In the genomic region with DNA sequence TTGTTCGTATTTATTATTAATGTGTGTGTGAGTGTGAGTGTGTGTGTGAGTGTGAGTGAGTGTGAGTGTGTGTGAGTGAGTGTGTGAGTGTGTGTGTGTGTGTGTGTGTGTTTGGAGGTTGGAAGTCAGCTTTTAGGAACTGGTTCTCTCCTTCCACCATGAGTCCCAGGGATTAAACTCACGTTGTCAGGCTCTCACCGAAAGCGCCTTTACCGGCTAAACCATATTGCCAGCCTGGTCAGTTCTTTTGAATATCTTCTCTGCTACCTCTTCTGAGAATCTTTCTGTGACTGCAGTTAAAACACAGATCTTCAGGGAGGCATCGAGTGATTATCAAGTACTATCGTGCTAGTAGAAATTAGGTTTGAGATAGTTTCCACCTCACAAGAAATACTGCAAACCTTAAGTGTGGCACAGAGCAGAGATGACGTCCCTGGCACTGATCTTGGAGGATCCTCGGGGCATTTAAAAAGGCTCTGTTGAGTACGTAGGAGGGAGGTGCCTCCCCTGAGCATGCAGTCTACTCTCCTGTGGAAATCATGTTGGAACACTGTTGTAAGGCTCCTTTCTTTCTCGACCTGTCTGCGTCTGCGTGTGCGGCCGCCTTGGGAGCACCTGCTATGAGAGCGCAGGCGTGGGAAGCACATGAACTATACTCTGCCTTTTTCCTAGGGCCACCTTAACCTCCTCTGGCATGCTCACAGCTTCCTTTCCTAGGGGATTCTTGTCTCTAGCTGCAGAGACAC, we compare ENCODE assay signal across 15 mouse cellular contexts. TPM values are rescaled to one million over a fixed set of nuclear protein-coding genes. Genes with fewer than 3 reads are reported as not detected.
DNase-seq lines count a peak whose midpoint lies in the region; ATAC-seq and TF ChIP-seq lines count a peak whose summit lies in the region.
"Had no signal": no experiment of that assay in that cellular context is flagged by ENCODE, and none has a peak within 500 bp of the region (broad histone marks: within the 10 kb centered on the region; RNA-seq: fewer than 3 reads in every experiment).

No protein-coding gene starts in this region.

- no peak for TF ChIP-seq CTCF in brain, embryonic 14.5 days (IDR thresholded peaks at IDR 0.05; ENCODE audit: borderline replicate concordance, extremely low read depth, insufficient read depth, insufficient read length)

- 62% methylated on average over 17 of the region's 17 CpGs for WGBS in heart, embryonic 10.5 days
- 67% methylated on average over 17 of the region's 17 CpGs for WGBS in kidney, embryonic 16.5 days

- H3K27me3 ChIP-seq in heart, embryonic 10.5 days (ENCODE audit: insufficient read depth, poor library complexity, severe bottlenecking) = 0 out of 2 replicates have a peak, but pooled peaks cover 8% of the 10 kb centered on the region
- no peaks in the 10 kb centered on the region for H3K27me3 ChIP-seq in kidney, embryonic 16.5 days (ENCODE audit: insufficient read depth, low read length)
- H3K27me3 ChIP-seq: embryonic facial prominence, embryonic 15.5 days; lung, embryonic 15.5 days had no signal

- no peak overlapping the region for H3K4me3 ChIP-seq in heart, embryonic 10.5 days
- no peak overlapping the region for H3K4me3 ChIP-seq in kidney, embryonic 16.5 days (ENCODE audit: low read length)
- H3K4me3 ChIP-seq: embryonic facial prominence, embryonic 15.5 days; limb, embryonic 13.5 days; lung, embryonic 15.5 days; megakaryocyte, embryonic 14.5 days; myocyte had no signal

- no peaks in the 10 kb centered on the region for H3K36me3 ChIP-seq in heart, embryonic 10.5 days
- no peaks in the 10 kb centered on the region for H3K36me3 ChIP-seq in kidney, embryonic 16.5 days (ENCODE audit: insufficient read depth, low read length)
- H3K36me3 ChIP-seq: embryonic facial prominence, embryonic 15.5 days; limb, embryonic 13.5 days; lung, embryonic 15.5 days had no signal

- DNase-seq in heart, embryonic 10.5 days (ENCODE audit: low spot score) = peak; percentile 52
- DNase-seq in heart, postnatal 36 days = no peak
- DNase-seq in kidney, postnatal 25 days = no peak
- DNase-seq in brain, embryonic 14.5 days (ENCODE audit: low read depth) = peak; percentile 1
- no peak for DNase-seq in layer of hippocampus, postnatal 36 days

- H3K9me3 ChIP-seq in heart, embryonic 10.5 days = no peaks in the 10 kb centered on the region
- H3K9me3 ChIP-seq in kidney, embryonic 16.5 days (ENCODE audit: low read length) = no peaks in the 10 kb centered on the region
- H3K9me3 ChIP-seq: embryonic facial prominence, embryonic 15.5 days; limb, embryonic 13.5 days; lung, embryonic 15.5 days; megakaryocyte, embryonic 14.5 days had no signal

- no peak overlapping the region for H3K4me2 ChIP-seq in kidney, embryonic 16.5 days (replicated peaks; ENCODE audit: low read depth, low read length)
- H3K4me2 ChIP-seq: embryonic facial prominence, embryonic 15.5 days; limb, embryonic 13.5 days; lung, embryonic 15.5 days had no signal

- TF ChIP-seq POLR2A in brain, embryonic 14.5 days (IDR thresholded peaks at IDR 0.05; ENCODE audit: borderline replicate concordance, extremely low read depth, insufficient read depth, insufficient read length, poor library complexity, severe bottlenecking) = no peak

- no peaks in the 10 kb centered on the region for H3K4me1 ChIP-seq in heart, embryonic 10.5 days
- H3K4me1 ChIP-seq in kidney, embryonic 16.5 days (ENCODE audit: insufficient read depth, low read length) = 0 out of 2 replicates have a peak, but pooled peaks cover 2% of the 10 kb centered on the region
- H3K4me1 ChIP-seq: embryonic facial prominence, embryonic 15.5 days; limb, embryonic 13.5 days; lung, embryonic 15.5 days had no signal

- H3K27ac ChIP-seq in heart, embryonic 10.5 days = no peak overlapping the region
- H3K27ac ChIP-seq in kidney, embryonic 16.5 days (ENCODE audit: low read length) = no peak overlapping the region
- H3K27ac ChIP-seq: embryonic facial prominence, embryonic 15.5 days; limb, embryonic 13.5 days; lung, embryonic 15.5 days had no signal

- H3K9ac ChIP-seq in kidney, embryonic 16.5 days (replicated peaks; ENCODE audit: low read length) = no peak overlapping the region
- H3K9ac ChIP-seq: embryonic facial prominence, embryonic 15.5 days; limb, embryonic 13.5 days; lung, embryonic 15.5 days had no signal

- intact Hi-C loops in heart, postnatal 36 days (cut with DNase I) = loop anchor here (1.0 to 5.0 kb wide), 3 partner anchors 100 to 496 kb away; no protein-coding TSS in a partner anchor

- ATAC-seq in kidney, embryonic 16.5 days (ENCODE audit: low FRiP score, low TSS enrichment) = peak; percentile 42; the same call in 1 of the 2 replicates
- ATAC-seq in erythroid progenitor cell, adult 5-6 weeks (replicated peaks; ENCODE audit: low FRiP score, poor library complexity, severe bottlenecking) = peak; percentile 26; the same call in 1 of the 2 replicates

RNA-seq across cellular contexts. Expression of gene Rtcb, which starts 10.0 kb away (rescaled TPM):
- polyA plus RNA-seq in heart, embryonic 10.5 days (2016; fragmentation: Nextera tagmentation; extraction: Ambion mirVana) = 155 and 179 TPM in 2 replicates
- total RNA-seq in heart, postnatal 36 days (2021) = 10 to 100 TPM; 76.8 to 82.1 TPM
- 196 and 197 TPM in 2 replicates for polyA plus RNA-seq in kidney, embryonic 16.5 days (2015; fragmentation: Nextera tagmentation; extraction: Ambion mirVana)
- polyA plus RNA-seq in brain, embryonic 14.5 days (2012; rRNA removed) = 150 and 156 TPM in 2 replicates
- total RNA-seq in erythroid progenitor cell, adult 5-6 weeks (2015; ENCODE audit: low replicate concordance) = 15.9 and 18.4 TPM in 2 replicates
- total RNA-seq in erythroid progenitor cell, adult 5-6 weeks (2017; ENCODE audit: low replicate concordance) = 20.2 and 40.9 TPM in 2 replicates
- total RNA-seq in layer of hippocampus, postnatal 36 days (2021) = 100 to 1,000 TPM; 102 to 107 TPM

RNA-seq across cellular contexts. Expression of gene Ascl4, which starts 40.1 kb away (rescaled TPM):
- 0.34 TPM in 1 of 2 replicates, not detected in the other for polyA plus RNA-seq in heart, embryonic 10.5 days (2016; fragmentation: Nextera tagmentation; extraction: Ambion mirVana)
- total RNA-seq in heart, postnatal 36 days (2021) = not detected
- polyA plus RNA-seq in kidney, embryonic 16.5 days (2015; fragmentation: Nextera tagmentation; extraction: Ambion mirVana) = 0.75 and 1.1 TPM in 2 replicates
- polyA plus RNA-seq in brain, embryonic 14.5 days (2012; rRNA removed) = 0.33 and 0.42 TPM in 2 replicates
- not detected in 2 replicates for total RNA-seq in erythroid progenitor cell, adult 5-6 weeks (2015; ENCODE audit: low replicate concordance)
- total RNA-seq in erythroid progenitor cell, adult 5-6 weeks (2017; ENCODE audit: low replicate concordance) = not detected in 2 replicates
- under 1 TPM; 0.22 to 0.58 TPM for total RNA-seq in layer of hippocampus, postnatal 36 days (2021)
- total RNA-seq: adrenal gland, postnatal 25 days had no signal
- polyA plus RNA-seq: myocyte had no signal

RNA-seq across cellular contexts. Expression of gene Bpifc, which starts 44.1 kb away (rescaled TPM):
- polyA plus RNA-seq in heart, embryonic 10.5 days (2016; fragmentation: Nextera tagmentation; extraction: Ambion mirVana) = 0.13 TPM in 1 of 2 replicates, not detected in the other
- not detected for total RNA-seq in heart, postnatal 36 days (2021)
- polyA plus RNA-seq in kidney, embryonic 16.5 days (2015; fragmentation: Nextera tagmentation; extraction: Ambion mirVana) = 0.27 and 0.29 TPM in 2 replicates
- 0.04 and 0.15 TPM in 2 replicates for polyA plus RNA-seq in brain, embryonic 14.5 days (2012; rRNA removed)
- not detected in 2 replicates for total RNA-seq in erythroid progenitor cell, adult 5-6 weeks (2015; ENCODE audit: low replicate concordance)
- total RNA-seq in erythroid progenitor cell, adult 5-6 weeks (2017; ENCODE audit: low replicate concordance) = not detected in 2 replicates
- under 1 TPM in 1 of 2 experiments, not detected in 1; 0.12 TPM for total RNA-seq in layer of hippocampus, postnatal 36 days (2021)
- polyA plus RNA-seq: CD4-positive, CD25-positive, alpha-beta regulatory T cell, adult 4 months; myocyte; small intestine, adult 2 months had no signal

RNA-seq across cellular contexts. Expression of gene Prdm4, which starts 50.6 kb away (rescaled TPM):
- 15.3 and 21.5 TPM in 2 replicates for polyA plus RNA-seq in heart, embryonic 10.5 days (2016; fragmentation: Nextera tagmentation; extraction: Ambion mirVana)
- total RNA-seq in heart, postnatal 36 days (2021) = 10 to 100 TPM; 10.2 to 12.8 TPM
- polyA plus RNA-seq in kidney, embryonic 16.5 days (2015; fragmentation: Nextera tagmentation; extraction: Ambion mirVana) = 14.3 and 15.0 TPM in 2 replicates
- 58.2 and 59.3 TPM in 2 replicates for polyA plus RNA-seq in brain, embryonic 14.5 days (2012; rRNA removed)
- total RNA-seq in erythroid progenitor cell, adult 5-6 weeks (2015; ENCODE audit: low replicate concordance) = 14.8 and 26.0 TPM in 2 replicates
- 22.2 and 37.8 TPM in 2 replicates for total RNA-seq in erythroid progenitor cell, adult 5-6 weeks (2017; ENCODE audit: low replicate concordance)
- total RNA-seq in layer of hippocampus, postnatal 36 days (2021) = 10 to 100 TPM; 24.0 to 25.4 TPM

RNA-seq across cellular contexts. Expression of gene Fbxo7, which starts 54.2 kb away (rescaled TPM):
- 22.5 and 28.1 TPM in 2 replicates for polyA plus RNA-seq in heart, embryonic 10.5 days (2016; fragmentation: Nextera tagmentation; extraction: Ambion mirVana)
- total RNA-seq in heart, postnatal 36 days (2021) = 10 to 100 TPM; 13.9 to 17.7 TPM
- 40.1 and 40.4 TPM in 2 replicates for polyA plus RNA-seq in kidney, embryonic 16.5 days (2015; fragmentation: Nextera tagmentation; extraction: Ambion mirVana)
- 15.7 and 17.4 TPM in 2 replicates for polyA plus RNA-seq in brain, embryonic 14.5 days (2012; rRNA removed)
- 140 and 157 TPM in 2 replicates for total RNA-seq in erythroid progenitor cell, adult 5-6 weeks (2015; ENCODE audit: low replicate concordance)
- 120 and 183 TPM in 2 replicates for total RNA-seq in erythroid progenitor cell, adult 5-6 weeks (2017; ENCODE audit: low replicate concordance)
- total RNA-seq in layer of hippocampus, postnatal 36 days (2021) = 10 to 100 TPM; 22.2 to 24.8 TPM

Comparison
In these comparisons a context has a peak if more than half of its experiments do, and no peak if none do; other contexts are left out.
1. DNase-seq: peak in heart, embryonic 10.5 days (single experiment) and brain, embryonic 14.5 days (single experiment); none in heart, postnatal 36 days (0 of 2), kidney, postnatal 25 days (0 of 2) and layer of hippocampus, postnatal 36 days (0 of 2).